Mouse (Mus musculus) 416B (cell line): ENCODE data around the gene Bicc1.

ENCODE experiments used
- DNase-seq: peaks from one replicate; pipeline ENCODE4 v3.0.0; 2011; ENCODE audit warnings: low read depth

Gene Bicc1

DNA sequence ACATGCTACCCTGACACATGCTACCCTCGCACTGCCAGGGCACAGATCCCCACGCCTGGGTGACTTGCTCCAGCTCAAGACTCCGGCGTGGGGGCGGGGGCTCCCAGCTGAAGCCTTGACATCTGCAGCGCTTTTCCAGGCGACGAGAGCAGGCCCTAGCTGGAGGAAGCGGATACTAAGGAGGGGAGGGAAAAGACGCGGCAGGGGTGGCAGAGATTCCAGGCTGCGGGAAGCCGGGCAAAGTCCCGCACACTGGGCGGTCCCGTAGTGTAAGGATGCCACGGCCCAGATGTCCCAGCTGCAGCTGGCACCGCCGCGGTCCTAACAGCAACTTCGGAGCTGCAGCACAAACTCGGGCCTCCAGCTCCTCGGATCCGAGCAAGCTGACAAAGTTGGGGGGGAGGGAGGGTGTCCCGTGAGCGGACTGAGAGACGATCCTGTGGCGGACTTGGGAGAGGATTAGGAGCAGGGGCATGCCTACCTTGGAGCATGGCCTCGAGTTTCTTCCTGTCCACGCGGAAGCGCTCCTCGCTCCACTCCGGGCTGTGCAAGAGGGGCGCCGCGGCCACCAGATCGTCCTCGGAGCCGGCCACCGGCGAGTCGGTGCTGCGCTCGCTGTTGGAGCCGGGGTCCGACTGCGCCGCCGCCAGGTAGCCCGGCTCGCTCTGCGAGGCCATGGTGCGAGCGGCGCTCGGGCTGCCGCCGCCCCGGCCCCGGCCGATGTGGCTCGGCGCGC, 392 bp downstream of the Bicc1 start:
- no peak for DNase-seq

DNA sequence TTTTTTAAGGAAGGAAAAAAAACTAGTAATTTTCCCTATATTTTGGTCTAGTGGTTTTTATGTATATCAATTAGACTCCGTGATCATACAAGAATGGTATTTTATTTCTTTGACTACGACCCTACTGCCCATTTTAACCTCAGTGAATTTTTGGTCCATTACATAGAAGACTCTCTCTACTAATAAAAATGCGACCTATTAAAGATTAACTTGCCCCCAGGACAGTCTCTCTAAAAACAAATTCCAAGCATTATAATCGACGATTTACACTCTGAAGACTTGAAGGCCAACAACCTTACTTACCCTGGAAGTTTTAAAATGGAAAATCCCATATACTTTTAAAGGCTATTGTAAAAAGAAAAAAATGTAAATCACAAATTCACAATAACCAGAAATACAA, 2.9 kb downstream of the Bicc1 start:
- no peak for DNase-seq

DNA sequence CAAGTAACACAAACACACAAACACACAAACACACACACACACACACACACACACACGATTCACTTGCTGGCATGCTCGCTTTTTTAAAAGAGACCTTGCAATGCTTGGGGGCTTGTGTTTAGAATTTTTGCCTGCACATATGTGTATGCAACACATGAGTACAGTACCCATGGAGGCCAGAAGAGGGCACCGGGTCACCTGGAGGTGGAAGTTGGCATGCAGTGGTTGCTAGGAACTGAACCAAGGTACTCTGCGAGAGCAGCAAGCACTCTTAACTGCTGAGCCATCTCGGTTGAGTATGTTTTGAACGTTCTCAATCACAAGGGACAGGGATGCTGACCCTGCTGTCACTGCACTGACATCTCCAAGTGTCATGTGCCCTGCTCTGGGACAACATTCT, 5.9 kb downstream of the Bicc1 start:
- no peak for DNase-seq

DNA sequence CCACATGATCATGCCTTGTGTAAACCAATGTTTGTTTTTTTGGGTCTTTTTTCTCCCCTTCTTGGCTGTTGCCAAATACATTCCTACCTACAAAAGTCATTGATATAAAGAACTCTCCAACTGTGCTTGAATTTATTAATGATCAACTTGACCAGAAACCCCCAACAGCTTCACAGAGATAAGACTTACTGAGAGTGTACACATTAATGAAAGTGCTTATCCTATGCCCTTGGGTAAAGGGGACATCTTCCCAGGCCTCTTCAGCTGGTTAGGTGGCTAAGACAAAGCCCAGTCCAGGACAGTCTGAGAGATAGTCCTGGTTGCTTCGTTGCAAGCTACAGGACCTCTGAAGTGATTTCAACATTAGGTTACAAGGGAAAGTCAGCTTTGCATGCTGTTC, 6.4 kb downstream of the Bicc1 start:
- no peak for DNase-seq

DNA sequence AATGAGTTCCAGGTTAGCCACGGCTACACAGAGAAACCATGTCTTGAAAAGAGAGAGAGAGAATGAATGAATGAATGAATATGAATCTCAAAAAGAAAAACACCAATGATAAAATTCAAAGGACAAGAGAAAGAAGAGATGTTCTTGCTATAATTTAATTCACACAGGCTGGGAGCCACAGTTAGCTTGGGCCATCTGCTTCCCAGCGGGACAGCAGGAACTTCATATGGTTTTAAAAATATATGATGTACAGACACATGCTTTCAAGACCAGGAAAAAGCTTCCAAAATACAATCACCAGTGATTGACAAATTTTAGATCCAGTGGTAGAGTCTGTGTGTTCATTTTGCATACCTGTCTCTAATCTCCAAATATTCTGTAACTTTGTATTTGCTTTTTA, 9.0 kb downstream of the Bicc1 start:
- DNase-seq, result no peak

DNA sequence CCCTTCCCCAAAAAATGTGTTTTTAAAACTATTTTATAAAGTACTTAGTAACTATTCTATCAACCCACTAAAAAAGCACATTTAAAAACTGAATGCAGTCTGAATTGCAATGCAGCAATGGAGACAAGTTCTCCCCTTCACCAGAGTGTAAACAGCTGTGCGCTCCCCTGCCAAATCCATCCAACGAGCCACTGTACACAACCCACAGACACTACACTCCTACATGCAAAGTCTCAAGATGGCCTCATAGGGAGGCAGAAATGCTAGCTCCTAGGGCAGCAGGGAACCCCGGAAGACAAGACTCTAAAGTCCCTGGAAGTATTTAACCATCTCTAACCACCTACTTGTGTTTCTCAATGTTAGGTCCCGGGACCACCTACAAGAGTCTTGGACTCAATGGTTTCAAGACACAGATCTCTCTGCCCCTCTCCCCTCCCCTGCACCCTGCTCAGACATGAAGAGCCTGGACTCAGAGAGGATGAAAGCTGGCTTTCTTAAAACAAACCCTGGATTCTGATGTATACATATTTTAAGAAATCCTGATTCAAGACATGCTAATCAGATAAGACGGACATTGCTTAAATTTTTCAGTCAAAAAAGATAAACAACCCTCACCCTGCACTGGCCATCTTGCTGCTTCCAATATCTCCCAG, 10.4 kb downstream of the Bicc1 start:
- no peak for DNase-seq

DNA sequence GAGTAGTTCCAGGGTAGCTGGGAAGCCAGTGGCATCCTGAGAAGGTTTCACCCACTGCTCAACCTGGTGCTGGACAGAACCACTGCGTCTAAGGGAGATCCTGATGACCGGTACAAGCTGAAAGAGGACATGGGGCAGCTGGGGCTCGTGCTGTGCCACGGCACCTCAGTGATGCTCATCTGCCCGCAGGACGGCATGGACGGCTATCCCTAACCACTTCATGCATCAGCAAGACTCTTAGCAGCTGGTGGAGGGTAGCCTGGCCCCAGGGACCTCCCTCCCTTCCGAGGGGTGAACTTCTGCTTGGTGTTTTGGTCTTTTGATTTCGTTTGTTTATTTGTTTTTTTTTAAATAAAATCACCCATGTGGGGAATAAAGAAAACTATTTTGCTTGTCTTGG, 11.3 kb downstream of the Bicc1 start:
- DNase-seq, result no peak

DNA sequence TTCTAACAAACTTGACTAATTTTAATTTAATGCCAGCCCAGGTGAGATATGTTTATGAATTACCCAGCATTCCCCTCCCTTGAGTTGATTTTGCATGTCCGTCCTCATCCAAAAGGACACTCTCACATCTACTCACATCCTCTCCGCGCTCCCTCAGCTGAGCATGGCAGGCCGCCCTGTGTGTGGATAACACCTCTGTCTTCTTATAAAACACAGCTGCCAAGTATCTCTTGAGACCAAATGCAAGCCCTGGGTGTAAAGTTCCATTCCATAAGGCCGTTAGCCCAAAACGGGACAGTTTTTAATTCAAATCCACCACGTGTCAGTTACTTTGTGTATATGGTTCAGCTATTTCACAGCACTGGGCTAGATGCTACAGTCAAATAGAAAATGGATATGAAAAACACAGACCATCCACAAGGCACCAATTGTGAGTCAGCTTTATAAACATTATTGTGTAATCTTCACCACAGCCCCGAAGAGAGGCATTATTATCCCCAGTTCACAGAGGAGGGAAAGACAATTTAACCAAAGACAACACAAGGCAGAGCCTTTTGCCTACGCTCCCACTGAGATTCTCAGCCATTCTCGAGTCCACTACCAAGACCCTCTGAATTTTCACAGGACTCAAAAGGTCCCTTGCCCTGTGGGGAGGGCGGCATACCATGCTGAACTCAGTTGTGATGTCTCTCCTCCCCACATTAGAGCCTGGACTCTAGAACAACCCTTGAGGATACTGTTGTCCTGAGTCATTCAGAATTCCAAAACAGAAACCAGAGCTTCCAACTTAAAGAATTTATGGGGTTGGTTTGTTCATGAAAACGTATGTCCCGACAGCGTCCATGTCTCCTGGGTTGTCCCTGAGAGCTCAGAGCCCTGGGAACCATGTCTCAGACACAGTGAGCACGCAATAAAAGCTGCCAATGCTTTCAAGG, 12.6 kb downstream of the Bicc1 start:
- DNase-seq, result no peak

DNA sequence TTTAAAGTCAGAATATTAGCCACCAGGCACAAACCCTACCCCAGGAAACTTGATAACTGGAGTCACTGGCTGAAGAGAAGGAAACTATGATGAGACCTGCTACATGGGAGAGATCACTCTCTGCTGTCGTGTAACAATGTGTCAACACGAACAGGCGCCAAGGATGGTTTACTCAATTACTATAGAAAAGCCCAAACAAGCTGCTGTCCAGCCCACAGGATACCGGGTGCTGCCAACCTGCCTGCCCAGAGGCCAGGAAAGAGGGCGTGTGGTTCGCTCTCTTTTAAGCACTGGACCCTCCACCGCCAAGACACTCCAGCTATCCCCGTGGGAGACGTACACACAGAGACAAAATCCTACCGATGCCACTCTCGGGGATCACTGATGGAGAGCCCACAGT, 13.7 kb downstream of the Bicc1 start:
- no peak for DNase-seq

DNA sequence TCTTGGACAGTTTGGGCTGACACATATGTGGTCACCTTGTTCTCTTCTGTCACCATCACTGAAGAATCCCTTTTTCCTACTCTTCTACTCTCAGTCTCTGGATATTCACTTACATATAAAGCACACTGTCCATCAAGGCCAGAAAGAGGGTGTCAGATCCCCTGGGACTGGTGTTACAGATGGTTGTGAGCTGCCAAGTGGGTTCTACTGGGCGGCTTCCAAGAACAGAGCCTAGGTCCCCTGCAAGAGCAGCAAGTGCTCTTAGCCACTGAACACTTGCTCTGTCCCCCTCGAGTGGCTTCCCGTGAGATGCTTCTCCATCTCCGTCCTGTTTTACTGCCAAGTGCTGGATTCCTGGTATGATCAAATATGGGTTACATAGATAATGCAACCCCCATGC, 15.3 kb downstream of the Bicc1 start:
- DNase-seq, result no peak

DNA sequence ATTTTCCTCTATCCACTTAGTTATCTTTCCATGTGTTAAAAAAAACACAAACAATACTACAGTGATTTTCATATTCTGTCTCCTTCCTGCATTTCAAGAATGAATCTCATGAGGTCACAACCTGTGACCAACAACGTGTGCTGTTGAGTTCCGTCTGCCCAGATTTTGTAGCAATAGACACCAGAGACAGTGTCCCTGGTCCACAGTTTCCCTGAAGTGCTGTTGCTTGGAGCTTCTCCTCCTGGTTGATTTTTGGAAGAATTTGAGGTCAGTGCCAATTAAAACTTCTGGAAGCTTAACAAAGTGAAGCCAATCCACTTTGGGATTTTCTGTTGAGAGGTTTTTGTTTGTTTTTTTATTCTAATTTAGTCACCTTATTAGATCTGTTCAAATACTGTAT, 16.9 kb downstream of the Bicc1 start:
- no peak for DNase-seq

DNA sequence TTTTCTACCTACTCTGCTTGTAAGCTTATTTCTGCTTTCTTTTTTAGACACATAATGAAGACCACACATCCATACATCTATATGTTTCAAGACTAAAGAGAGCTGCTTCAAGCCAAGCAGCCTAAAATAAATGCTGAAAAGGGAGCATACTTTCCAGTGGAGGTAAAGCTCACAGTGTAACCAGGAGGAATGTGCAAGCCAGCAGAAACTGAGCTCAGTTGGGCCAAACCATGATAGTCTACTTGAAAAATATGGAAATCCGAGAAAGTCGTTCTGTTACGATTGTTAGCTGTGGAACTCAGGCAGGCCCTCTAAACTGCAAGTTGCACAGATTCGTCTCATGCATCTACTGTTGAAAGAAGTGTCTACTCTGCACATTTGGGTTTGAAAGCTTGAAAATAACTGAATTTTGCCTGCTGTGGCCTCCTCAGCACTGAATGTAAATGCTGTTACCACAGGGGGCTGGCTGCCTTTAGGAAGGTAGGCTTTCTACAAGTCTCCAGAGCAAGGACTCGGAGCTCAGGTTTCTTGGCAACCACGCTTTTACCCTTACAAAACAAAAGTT, 19.1 kb downstream of the Bicc1 start:
- DNase-seq, result no peak

DNA sequence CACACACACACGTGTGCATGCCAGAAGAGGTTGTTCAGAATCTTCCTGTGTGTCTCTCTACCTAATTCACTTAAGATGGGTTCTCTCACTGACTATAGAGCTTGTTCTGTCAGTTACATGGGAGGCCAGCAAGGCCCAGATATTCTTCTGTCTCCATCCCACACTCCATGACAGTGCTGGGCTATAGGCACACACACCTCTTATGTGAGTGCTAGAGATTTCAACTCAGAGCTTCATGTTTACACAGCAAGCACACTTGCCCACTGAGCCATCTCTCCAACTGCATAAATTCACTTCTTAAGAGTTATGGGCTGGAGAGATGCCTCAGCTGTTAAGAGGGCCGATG, 20.7 kb downstream of the Bicc1 start:
- DNase-seq, result no peak

DNA sequence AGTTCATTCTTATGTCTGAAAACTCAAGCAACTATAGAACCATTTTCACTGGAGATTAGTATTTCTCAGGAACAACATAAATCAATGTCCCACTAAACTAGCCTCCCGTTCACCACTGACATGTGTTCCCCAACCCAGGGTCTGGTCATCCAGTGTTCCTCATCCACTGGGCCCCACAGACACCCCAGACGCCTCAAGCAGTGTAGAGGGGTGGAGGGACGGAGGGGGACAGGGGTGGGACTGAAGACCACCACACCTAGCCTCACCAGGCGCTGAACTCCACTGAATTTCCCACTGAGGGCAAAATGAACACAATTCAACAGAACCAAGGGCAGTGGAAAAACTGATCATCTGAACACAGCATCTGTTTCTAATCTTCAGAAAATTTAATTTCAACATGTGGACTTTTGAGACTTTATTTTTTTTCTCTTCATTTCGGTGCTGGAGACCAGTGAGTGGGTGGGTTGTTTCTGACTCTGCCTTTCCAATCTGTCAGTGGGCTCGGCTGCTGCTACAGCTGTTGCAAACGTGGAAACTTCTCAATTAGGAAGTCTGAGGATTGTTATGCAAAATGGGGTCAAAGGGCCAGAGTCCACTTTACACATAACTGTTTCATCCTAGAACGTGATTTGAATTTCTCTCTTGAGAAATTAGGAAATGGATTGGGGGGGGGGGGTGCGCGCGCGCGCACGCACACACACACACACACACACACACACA, 21.2 kb downstream of the Bicc1 start:
- DNase-seq, result no peak

DNA sequence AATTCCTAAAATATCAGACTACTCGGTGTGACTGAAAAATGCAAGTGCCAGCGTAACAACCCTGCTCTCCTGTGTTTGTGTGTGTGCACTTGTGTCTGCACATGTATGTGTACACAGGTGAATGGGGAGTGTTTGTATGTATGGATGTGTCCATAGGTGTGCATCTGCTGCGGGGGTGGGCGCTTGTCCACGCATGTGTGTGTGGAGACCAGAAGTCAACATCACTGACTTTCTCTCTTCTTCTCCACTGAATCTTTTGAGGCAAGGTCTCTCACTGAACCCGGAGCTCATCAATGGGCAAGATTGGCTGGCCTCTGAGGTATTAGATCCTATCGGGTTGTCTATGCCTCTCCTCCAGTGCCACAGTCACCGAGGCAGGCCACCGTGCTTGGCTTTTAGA, 21.9 kb downstream of the Bicc1 start:
- DNase-seq, result no peak

DNA sequence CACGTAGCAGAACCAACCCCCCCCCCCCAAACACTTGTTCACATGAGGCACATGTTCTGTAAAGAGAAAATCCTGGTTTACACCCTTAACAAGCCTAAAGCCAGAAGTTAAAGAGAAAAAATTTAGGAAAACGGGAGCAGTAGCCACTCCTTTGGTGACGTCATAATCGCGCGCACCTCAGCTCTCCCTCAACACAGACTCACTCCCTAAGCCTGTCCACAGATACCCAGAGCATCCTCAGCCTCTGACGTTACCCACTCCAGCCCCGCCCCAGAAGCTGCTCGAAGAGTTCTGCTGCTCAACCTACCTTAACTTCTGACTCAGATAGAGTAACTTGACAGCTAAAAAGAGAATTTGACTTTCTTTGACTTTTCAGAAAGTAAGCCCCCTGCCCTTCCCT, 28.2 kb downstream of the Bicc1 start:
- no peak for DNase-seq

DNA sequence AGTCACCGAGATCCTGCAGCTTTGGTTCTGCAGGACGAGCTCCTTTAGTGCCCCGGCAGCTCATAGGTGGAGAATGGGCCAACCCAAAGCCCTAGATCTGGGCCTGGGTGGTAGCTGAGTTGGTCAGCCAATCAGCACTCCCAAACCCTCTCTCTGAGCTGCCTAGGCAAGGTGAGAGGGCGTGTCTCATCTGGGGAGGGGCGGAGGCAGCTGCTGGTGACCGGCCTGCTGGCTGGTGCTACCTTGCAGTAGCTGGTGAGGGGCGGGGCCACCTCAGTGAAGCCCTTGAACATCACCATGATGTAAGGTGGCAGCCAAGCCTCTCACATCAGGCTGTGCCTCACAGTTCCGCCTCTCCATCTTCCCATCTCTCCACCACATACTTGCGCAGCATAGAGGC, 29.2 kb downstream of the Bicc1 start:
- no peak for DNase-seq

DNA sequence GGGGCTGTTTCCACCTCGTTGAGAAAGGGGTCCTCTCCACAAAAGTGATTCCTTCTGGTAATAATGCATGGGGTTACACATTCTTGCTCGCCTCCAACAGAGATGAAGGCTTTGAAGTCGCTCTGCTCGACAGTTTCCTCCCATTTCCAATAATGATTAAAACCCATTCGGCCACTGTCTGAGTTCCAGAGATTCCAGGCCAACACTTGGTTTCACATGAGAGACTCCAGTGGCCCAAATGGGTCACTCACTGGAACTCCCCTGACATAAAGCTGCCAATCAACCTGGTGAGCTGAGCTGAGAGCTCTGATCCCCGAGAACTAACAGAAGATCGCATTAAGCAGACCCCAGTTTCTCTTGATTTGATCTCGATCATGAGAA, 31.6 kb downstream of the Bicc1 start:
- no peak for DNase-seq

DNA sequence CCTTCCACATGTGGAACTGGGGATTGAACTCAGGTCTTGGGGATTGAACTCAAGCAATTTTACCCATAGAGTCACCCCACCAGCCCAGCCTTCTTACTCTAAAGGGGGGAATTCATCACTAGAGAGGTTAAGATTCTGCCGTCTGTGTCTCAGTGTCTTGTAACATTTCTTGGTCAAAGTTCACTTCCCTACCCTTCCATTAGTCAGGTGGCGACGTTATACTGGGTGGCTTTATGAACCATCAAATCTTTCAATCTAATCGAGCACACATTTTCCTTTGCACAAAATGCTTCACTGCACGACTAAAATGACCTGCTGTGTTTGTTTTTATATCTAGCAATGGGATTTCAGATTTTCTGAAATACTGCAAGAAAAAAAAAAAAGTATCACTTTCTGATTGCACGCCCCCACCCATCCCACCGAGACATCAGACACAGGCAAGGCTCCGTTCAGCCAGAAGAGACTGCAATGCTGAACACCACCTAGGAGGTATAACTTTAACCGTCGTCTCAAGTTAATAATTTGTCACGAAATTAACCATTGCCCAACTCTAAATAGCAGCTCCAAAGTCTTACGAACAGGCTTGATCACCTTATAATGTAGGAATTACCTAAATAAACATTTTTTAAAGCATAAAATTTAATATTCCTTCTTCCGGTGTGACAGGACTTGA, 32.1 kb downstream of the Bicc1 start:
- DNase-seq, result no peak

DNA sequence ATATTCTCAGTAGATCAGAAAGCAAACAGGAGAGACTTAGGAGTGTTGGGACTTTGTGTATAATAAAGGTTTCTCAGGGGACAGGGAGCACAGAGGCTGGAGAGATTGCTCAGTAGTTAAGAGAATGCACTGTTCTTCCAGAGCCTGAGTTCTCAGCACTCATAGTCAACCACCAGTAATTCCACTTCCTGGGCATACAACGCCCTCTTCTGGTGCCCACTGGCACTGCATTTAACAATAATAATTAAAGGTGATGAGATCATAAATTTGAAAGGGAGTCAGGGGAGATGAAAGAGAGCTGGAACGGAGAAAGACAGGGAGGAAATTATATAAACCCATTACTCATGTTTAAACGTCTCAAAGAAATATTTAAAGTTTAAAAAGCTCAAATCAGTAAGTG, 35.5 kb downstream of the Bicc1 start:
- DNase-seq, result no peak

DNA sequence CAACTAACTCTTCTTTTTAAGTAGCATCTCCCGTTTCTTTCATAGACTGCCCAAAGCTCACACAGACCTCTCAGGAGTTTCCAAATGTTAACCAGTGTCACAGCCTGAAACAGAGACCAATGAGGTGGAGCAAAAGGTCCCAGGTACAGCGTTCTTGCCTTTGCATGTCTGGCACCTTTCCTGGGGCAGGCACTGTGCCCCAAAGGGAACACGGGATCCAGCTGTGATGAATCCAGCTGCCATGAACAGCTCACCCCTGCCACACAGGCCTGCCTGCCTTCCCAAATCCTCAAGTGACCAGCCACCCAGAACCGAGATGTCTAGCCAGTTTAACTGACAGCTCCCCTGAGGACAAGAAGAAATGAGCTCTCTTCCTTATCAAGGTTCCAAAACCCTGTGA, 36.1 kb downstream of the Bicc1 start:
- DNase-seq, result no peak

DNA sequence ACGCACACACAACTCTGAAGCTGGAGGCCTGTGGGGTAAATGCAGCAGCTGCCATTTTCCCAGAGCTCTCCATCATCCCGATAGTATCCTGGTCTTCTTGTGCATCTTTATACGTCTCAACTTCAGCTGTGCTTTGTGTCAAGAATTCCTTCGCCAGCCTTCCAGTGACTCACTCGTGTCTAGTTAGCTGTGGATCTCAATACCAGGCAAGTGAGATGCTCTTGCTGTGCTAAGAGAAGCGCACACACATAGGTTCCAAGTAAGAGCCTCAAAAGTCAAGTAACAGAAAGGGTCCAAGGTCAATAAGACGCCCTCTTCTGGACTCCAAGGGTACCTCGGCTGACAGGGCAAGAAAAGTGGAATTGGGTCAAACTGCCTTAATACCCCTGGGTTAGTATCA, 37.0 kb downstream of the Bicc1 start:
- DNase-seq, result no peak
